Mouse (Mus musculus): ENCODE results near the gene Rasgef1a. TPM values are rescaled to one million over a fixed set of nuclear protein-coding genes. Genes with fewer than 3 reads are reported as not detected.

Rasgef1a gene
- polyA plus RNA-seq, 1 experiment, result 0.76 TPM

- Histone ChIP-seq H3K4me3 (ENCODE audit: extremely low read depth, insufficient read depth, insufficient read length) (no peak overlapping the region), H3K27me3 (ENCODE audit: control insufficient read depth, insufficient read depth, low read length) (no peaks in the 10 kb centered on the region), H3K27ac (ENCODE audit: insufficient read depth, low read length) (no peak overlapping the region), H3K36me3 (ENCODE audit: control insufficient read depth, insufficient read depth, low read length) (no peaks in the 10 kb centered on the region), H3K4me1 (ENCODE audit: control insufficient read depth, insufficient read depth, insufficient read length) (no peaks in the 10 kb centered on the region)
- WGBS, result 79% methylated on average over 8 of the region's 8 CpGs
- TF ChIP-seq CTCF (IDR thresholded peaks at IDR 0.05; ENCODE audit: extremely low read depth, insufficient read depth, insufficient read length, insufficient replicate concordance) (no peak), POLR2A (IDR thresholded peaks at IDR 0.05; ENCODE audit: low read depth, low read length) (no peak)
- DNase-seq (ENCODE audit: low read depth in 1 of 2, low spot score in 2 of 2), result no peak
Observed at GRCm38 (mm10) chr6:117991928-117992327, 19.3 kb upstream of the Rasgef1a start.

- no peak for DNase-seq (ENCODE audit: low read depth in 1 of 2, low spot score in 2 of 2)
- H3K4me3 ChIP-seq (ENCODE audit: extremely low read depth, insufficient read depth, insufficient read length), result no peak overlapping the region
- no peaks in the 10 kb centered on the region for H3K27me3 ChIP-seq (ENCODE audit: control insufficient read depth, insufficient read depth, low read length)
- 60% methylated on average over 9 of the region's 9 CpGs for WGBS
- TF ChIP-seq CTCF (IDR thresholded peaks at IDR 0.05; ENCODE audit: extremely low read depth, insufficient read depth, insufficient read length, insufficient replicate concordance), result no peak
- TF ChIP-seq POLR2A (IDR thresholded peaks at IDR 0.05; ENCODE audit: low read depth, low read length), result no peak
- no peak overlapping the region for H3K27ac ChIP-seq (ENCODE audit: insufficient read depth, low read length)
- no peaks in the 10 kb centered on the region for H3K4me1 ChIP-seq (ENCODE audit: control insufficient read depth, insufficient read depth, insufficient read length)
- H3K36me3 ChIP-seq (ENCODE audit: control insufficient read depth, insufficient read depth, low read length), result no peaks in the 10 kb centered on the region
Observed at GRCm38 (mm10) chr6:117995168-117995567, 16.1 kb upstream of the Rasgef1a start.

GRCm38 (mm10) chr6:118001272-118001671 is 10.0 kb upstream of the Rasgef1a start:
- no peaks in the 10 kb centered on the region for H3K4me1 ChIP-seq (ENCODE audit: control insufficient read depth, insufficient read depth, insufficient read length)
- H3K27ac ChIP-seq (ENCODE audit: insufficient read depth, low read length), result no peak overlapping the region
- 23% methylated on average over 3 of the region's 3 CpGs for WGBS
- no peaks in the 10 kb centered on the region for H3K27me3 ChIP-seq (ENCODE audit: control insufficient read depth, insufficient read depth, low read length)
- H3K36me3 ChIP-seq (ENCODE audit: control insufficient read depth, insufficient read depth, low read length), result no peaks in the 10 kb centered on the region
- DNase-seq (ENCODE audit: low read depth in 1 of 2, low spot score in 2 of 2), result no peak
- TF ChIP-seq CTCF (IDR thresholded peaks at IDR 0.05; ENCODE audit: extremely low read depth, insufficient read depth, insufficient read length, insufficient replicate concordance) (no peak), POLR2A (IDR thresholded peaks at IDR 0.05; ENCODE audit: low read depth, low read length) (no peak)
- no peak overlapping the region for H3K4me3 ChIP-seq (ENCODE audit: extremely low read depth, insufficient read depth, insufficient read length)

- H3K27ac ChIP-seq (ENCODE audit: insufficient read depth, low read length), result no peak overlapping the region
Observed at GRCm38 (mm10) chr6:118007302-118007701, 3.9 kb upstream of the Rasgef1a start.

GRCm38 (mm10) chr6:118007843-118008539 is 3.2 kb upstream of the Rasgef1a start:
- Histone ChIP-seq H3K4me1 (ENCODE audit: control insufficient read depth, insufficient read depth, insufficient read length) (no peaks in the 10 kb centered on the region), H3K27ac (ENCODE audit: insufficient read depth, low read length) (no peak overlapping the region), H3K4me3 (ENCODE audit: extremely low read depth, insufficient read depth, insufficient read length) (no peak overlapping the region), H3K27me3 (ENCODE audit: control insufficient read depth, insufficient read depth, low read length) (peaks cover 5% of the 10 kb centered on the region), H3K36me3 (ENCODE audit: control insufficient read depth, insufficient read depth, low read length) (no peaks in the 10 kb centered on the region)
- WGBS, result 74% methylated on average over 4 of the region's 4 CpGs
- TF ChIP-seq CTCF (IDR thresholded peaks at IDR 0.05; ENCODE audit: extremely low read depth, insufficient read depth, insufficient read length, insufficient replicate concordance) (no peak), POLR2A (IDR thresholded peaks at IDR 0.05; ENCODE audit: low read depth, low read length) (no peak)
- DNase-seq (ENCODE audit: low read depth in 1 of 2, low spot score in 2 of 2), result no peak

More at GRCm38 (mm10) chr6:118007302-118007701, 3.9 kb upstream of the Rasgef1a start:
- Histone ChIP-seq H3K4me1 (ENCODE audit: control insufficient read depth, insufficient read depth, insufficient read length) (no peaks in the 10 kb centered on the region), H3K27me3 (ENCODE audit: control insufficient read depth, insufficient read depth, low read length) (peaks cover 5% of the 10 kb centered on the region), H3K36me3 (ENCODE audit: control insufficient read depth, insufficient read depth, low read length) (no peaks in the 10 kb centered on the region), H3K4me3 (ENCODE audit: extremely low read depth, insufficient read depth, insufficient read length) (no peak overlapping the region)
- TF ChIP-seq CTCF (IDR thresholded peaks at IDR 0.05; ENCODE audit: extremely low read depth, insufficient read depth, insufficient read length, insufficient replicate concordance) (peak; percentile 12; the same call in 1 of the 2 replicates), POLR2A (IDR thresholded peaks at IDR 0.05; ENCODE audit: low read depth, low read length) (no peak)
- WGBS, result 50% methylated on average over 5 of the region's 5 CpGs
- no peak for DNase-seq (ENCODE audit: low read depth in 1 of 2, low spot score in 2 of 2)

GRCm38 (mm10) chr6:118010256-118010655 is 982 bp upstream of the Rasgef1a start:
- Histone ChIP-seq H3K27me3 (ENCODE audit: control insufficient read depth, insufficient read depth, low read length) (peaks cover 5% of the 10 kb centered on the region), H3K4me1 (ENCODE audit: control insufficient read depth, insufficient read depth, insufficient read length) (no peaks in the 10 kb centered on the region), H3K27ac (ENCODE audit: insufficient read depth, low read length) (no peak overlapping the region), H3K36me3 (ENCODE audit: control insufficient read depth, insufficient read depth, low read length) (no peaks in the 10 kb centered on the region), H3K4me3 (ENCODE audit: extremely low read depth, insufficient read depth, insufficient read length) (no peak overlapping the region)
- DNase-seq (ENCODE audit: low read depth in 1 of 2, low spot score in 2 of 2), result no peak
- TF ChIP-seq POLR2A (IDR thresholded peaks at IDR 0.05; ENCODE audit: low read depth, low read length) (no peak), CTCF (IDR thresholded peaks at IDR 0.05; ENCODE audit: extremely low read depth, insufficient read depth, insufficient read length, insufficient replicate concordance) (no peak)
- 72% methylated on average over 3 of the region's 3 CpGs for WGBS

GRCm38 (mm10) chr6:118011616-118012316 is 528 bp downstream of the Rasgef1a start:
- Histone ChIP-seq H3K27ac (ENCODE audit: insufficient read depth, low read length) (no peak overlapping the region), H3K27me3 (ENCODE audit: control insufficient read depth, insufficient read depth, low read length) (peaks cover 5% of the 10 kb centered on the region), H3K4me3 (ENCODE audit: extremely low read depth, insufficient read depth, insufficient read length) (no peak overlapping the region), H3K4me1 (ENCODE audit: control insufficient read depth, insufficient read depth, insufficient read length) (no peaks in the 10 kb centered on the region), H3K36me3 (ENCODE audit: control insufficient read depth, insufficient read depth, low read length) (no peaks in the 10 kb centered on the region)
- no peak for TF ChIP-seq POLR2A (IDR thresholded peaks at IDR 0.05; ENCODE audit: low read depth, low read length)
- no peak for TF ChIP-seq CTCF (IDR thresholded peaks at IDR 0.05; ENCODE audit: extremely low read depth, insufficient read depth, insufficient read length, insufficient replicate concordance)
- no peak for DNase-seq (ENCODE audit: low read depth in 1 of 2, low spot score in 2 of 2)
- 16% methylated on average over 38 of the region's 38 CpGs for WGBS

Data from spleen, adult 2 months (tissue).